Mouse (Mus musculus): ENCODE measurements around the gene Tnrc6c.

- TF ChIP-seq CTCF (conservative IDR thresholded peaks at IDR 0.05; ENCODE audit: insufficient read depth, insufficient read length, low read depth, low read length) (no peak), POLR2A (IDR thresholded peaks at IDR 0.05; ENCODE audit: low read depth, low read length) (no peak)
Measured at GRCm38 (mm10) chr11:117654934-117655291, 824 bp downstream of the Tnrc6c start.

Data from kidney, adult 2 months (tissue).